Mouse (Mus musculus) erythroblast, embryonic 14.5 days (primary cell): ENCODE data around the gene Fbxl5.

Experiments used
- GATA1 ChIP-seq: IDR thresholded peaks from 2 replicates; pipeline ENCODE4 v1.6.1; 2012; ENCODE audit warnings: low read length, inconsistent platforms, mixed read lengths
- TAL1 ChIP-seq: IDR thresholded peaks from 3 replicates; pipeline ENCODE4 v1.6.1; 2012; ENCODE audit warnings: low read length, inconsistent platforms, mixed read lengths

- TF ChIP-seq GATA1 (no peak), TAL1 (no peak)
These were observed 44.4 kb downstream of the Fbxl5 start for GRCm38 (mm10) chr5:43776993-43777392.
